Mouse (Mus musculus) midbrain, embryonic 11.5 days (tissue): ENCODE measurements around the gene Rai14. TPM values are rescaled to one million over a fixed set of nuclear protein-coding genes. Genes with fewer than 3 reads are reported as not detected.

Source experiments
- ATAC-seq: fragments of 200-750 bp; cut with Nextera tagmentation; 2 replicates; pipeline ENCODE4 v1.8.0; 2017; ENCODE audit warnings: moderate TSS enrichment, moderate library complexity; ENCODE audit not compliant: low FRiP score
- DNase-seq: peaks from one replicate; pipeline ENCODE4 v3.0.0; 2015; ENCODE audit warnings: low spot score; ENCODE audit errors: missing footprints
- H3K27ac ChIP-seq: fragments of 300-500 bp; sonication (generic); 2 replicates; pipeline ENCODE4 v1.5.1; 2014; ENCODE audit warnings: low read depth, low read length
- H3K27me3 ChIP-seq: fragments of 300-500 bp; sonication (generic); 2 replicates; pipeline ENCODE4 v1.6.1; 2014; ENCODE audit warnings: mild to moderate bottlenecking, low read length, moderate library complexity, mixed read lengths; ENCODE audit not compliant: control insufficient read depth, insufficient read depth
- H3K36me3 ChIP-seq: fragments of 300-500 bp; sonication (generic); 2 replicates; pipeline ENCODE4 v1.6.1; 2014; ENCODE audit warnings: mild to moderate bottlenecking, low read length, moderate library complexity, mixed read lengths; ENCODE audit not compliant: control insufficient read depth, insufficient read depth
- H3K4me1 ChIP-seq: fragments of 300-500 bp; sonication (generic); 2 replicates; pipeline ENCODE4 v1.6.1; 2014; ENCODE audit warnings: low read length; ENCODE audit not compliant: control insufficient read depth, insufficient read depth
- H3K4me2 ChIP-seq: fragments of 300-500 bp; sonication (generic); 2 replicates; pipeline ENCODE4 v1.6.1; 2014; ENCODE audit warnings: mild to moderate bottlenecking, moderate library complexity
- H3K4me3 ChIP-seq: fragments of 300-500 bp; sonication (generic); 2 replicates; pipeline ENCODE4 v1.5.1; 2014; ENCODE audit warnings: low read depth, low read length
- H3K9ac ChIP-seq: fragments of 300-500 bp; sonication (generic); 2 replicates; pipeline ENCODE4 v1.6.1; 2014; ENCODE audit warnings: low read length
- H3K9me3 ChIP-seq: fragments of 300-500 bp; sonication (generic); 2 replicates; pipeline ENCODE4 v1.6.1; 2016; ENCODE audit warnings: low read length; ENCODE audit not compliant: control insufficient read depth
- WGBS: fragments of 180-500 bp; shearing (Covaris S2); extraction: QIAGEN DNeasy Blood & Tissue Kit; methylation state at CpG from one replicate; pipeline ENCODE4 v1.1.7; 2014; 5-methylcytosine and 5-hydroxymethylcytosine counted together
- polyA plus RNA-seq: library from polyadenylated mRNA; unstranded; fragments of >200 nt; fragmentation: Nextera tagmentation; extraction: Ambion mirVana; gene quantifications from 2 replicates; pipeline ENCODE4 v1.2.1, GENCODE M21; 2014

The Rai14 gene
- polyA plus RNA-seq, 1 experiment from 2014 or later = 74.7 TPM

GRCm38 (mm10) chr15:10671868-10672267 lies 42.6 kb downstream of the Rai14 start:
- Histone ChIP-seq H3K27me3 (no peaks in the 10 kb centered on the region), H3K9me3 (no peaks in the 10 kb centered on the region), H3K36me3 (no peaks in the 10 kb centered on the region), H3K4me2 (no peak overlapping the region), H3K27ac (no peak overlapping the region), H3K4me1 (0 out of 2 replicates have a peak, but pooled peaks cover 2% of the 10 kb centered on the region), H3K4me3 (no peak overlapping the region), H3K9ac (no peak overlapping the region)
- ATAC-seq = no peak
- no peak for DNase-seq
- 88% methylated on average over 4 of the region's 4 CpGs for WGBS

GRCm38 (mm10) chr15:10670107-10670506 lies 44.3 kb downstream of the Rai14 start:
- no peak overlapping the region for H3K4me2 ChIP-seq
- H3K4me1 ChIP-seq = 0 out of 2 replicates have a peak, but pooled peaks cover 2% of the 10 kb centered on the region
- 80% methylated on average over 7 of the region's 7 CpGs for WGBS
- H3K4me3 ChIP-seq = no peak overlapping the region
- H3K9me3 ChIP-seq = no peaks in the 10 kb centered on the region
- H3K27ac ChIP-seq = no peak overlapping the region
- no peaks in the 10 kb centered on the region for H3K36me3 ChIP-seq
- no peak for ATAC-seq
- DNase-seq = no peak
- no peak overlapping the region for H3K9ac ChIP-seq
- H3K27me3 ChIP-seq = no peaks in the 10 kb centered on the region

GRCm38 (mm10) chr15:10668120-10668900 lies 46.1 kb downstream of the Rai14 start:
- H3K36me3 ChIP-seq = no peaks in the 10 kb centered on the region
- H3K4me3 ChIP-seq = no peak overlapping the region
- DNase-seq (no peak), ATAC-seq (no peak)
- H3K27me3 ChIP-seq = no peaks in the 10 kb centered on the region
- no peak overlapping the region for H3K27ac ChIP-seq
- no peak overlapping the region for H3K4me2 ChIP-seq
- H3K9me3 ChIP-seq = no peaks in the 10 kb centered on the region
- WGBS = 52% methylated on average over 10 of the region's 10 CpGs
- H3K4me1 ChIP-seq = 0 out of 2 replicates have a peak, but pooled peaks cover 2% of the 10 kb centered on the region
- no peak overlapping the region for H3K9ac ChIP-seq

GRCm38 (mm10) chr15:10665816-10666215 lies 48.6 kb downstream of the Rai14 start:
- no peaks in the 10 kb centered on the region for H3K9me3 ChIP-seq
- no peak for DNase-seq
- H3K36me3 ChIP-seq = no peaks in the 10 kb centered on the region
- no peak for ATAC-seq
- no peak overlapping the region for H3K4me3 ChIP-seq
- 0 out of 2 replicates have a peak, but pooled peaks cover 2% of the 10 kb centered on the region for H3K4me1 ChIP-seq
- no peak overlapping the region for H3K4me2 ChIP-seq
- no peak overlapping the region for H3K27ac ChIP-seq
- H3K9ac ChIP-seq = no peak overlapping the region
- no peaks in the 10 kb centered on the region for H3K27me3 ChIP-seq
- 88% methylated on average over 8 of the region's 8 CpGs for WGBS

- Histone ChIP-seq H3K9me3 (no peaks in the 10 kb centered on the region), H3K27ac (no peak overlapping the region), H3K36me3 (0 out of 2 replicates have a peak, but pooled peaks cover 3% of the 10 kb centered on the region), H3K4me1 (0 out of 2 replicates have a peak, but pooled peaks cover 2% of the 10 kb centered on the region), H3K27me3 (no peaks in the 10 kb centered on the region), H3K4me2 (no peak overlapping the region), H3K9ac (no peak overlapping the region), H3K4me3 (no peak overlapping the region)
- DNase-seq = no peak
- 87% methylated on average over 5 of the region's 5 CpGs for WGBS
- ATAC-seq = no peak
Measured at GRCm38 (mm10) chr15:10664529-10664898, 49.9 kb downstream of the Rai14 start.

GRCm38 (mm10) chr15:10663793-10664528 lies 50.5 kb downstream of the Rai14 start:
- Histone ChIP-seq H3K27me3 (no peaks in the 10 kb centered on the region), H3K9me3 (no peaks in the 10 kb centered on the region), H3K27ac (no peak overlapping the region), H3K4me3 (no peak overlapping the region), H3K4me1 (0 out of 2 replicates have a peak, but pooled peaks cover 2% of the 10 kb centered on the region), H3K9ac (no peak overlapping the region), H3K36me3 (0 out of 2 replicates have a peak, but pooled peaks cover 3% of the 10 kb centered on the region), H3K4me2 (no peak overlapping the region)
- DNase-seq = no peak
- no peak for ATAC-seq
- 69% methylated on average over 5 of the region's 5 CpGs for WGBS

GRCm38 (mm10) chr15:10661961-10662606 lies 52.3 kb downstream of the Rai14 start:
- no peaks in the 10 kb centered on the region for H3K9me3 ChIP-seq
- WGBS = 47% methylated on average over 3 of the region's 3 CpGs
- H3K27me3 ChIP-seq = no peaks in the 10 kb centered on the region
- H3K27ac ChIP-seq = no peak overlapping the region
- 0 out of 2 replicates have a peak, but pooled peaks cover 3% of the 10 kb centered on the region for H3K36me3 ChIP-seq
- ATAC-seq = no peak
- no peak overlapping the region for H3K4me3 ChIP-seq
- no peak overlapping the region for H3K4me2 ChIP-seq
- DNase-seq = no peak
- H3K9ac ChIP-seq = no peak overlapping the region
- H3K4me1 ChIP-seq = no peaks in the 10 kb centered on the region

- H3K36me3 ChIP-seq = 0 out of 2 replicates have a peak, but pooled peaks cover 3% of the 10 kb centered on the region
- peaks cover 9% of the 10 kb centered on the region for H3K4me1 ChIP-seq
- H3K27ac ChIP-seq = no peak overlapping the region
- H3K27me3 ChIP-seq = no peaks in the 10 kb centered on the region
- no peak overlapping the region for H3K4me2 ChIP-seq
- ATAC-seq = no peak
- H3K4me3 ChIP-seq = no peak overlapping the region
- no peak for DNase-seq
- H3K9me3 ChIP-seq = no peaks in the 10 kb centered on the region
- no peak overlapping the region for H3K9ac ChIP-seq
- WGBS = 91% methylated on average over 2 of the region's 2 CpGs
Measured at GRCm38 (mm10) chr15:10658803-10659202, 55.6 kb downstream of the Rai14 start.
